Mouse (Mus musculus): ENCODE measurements around the gene Krcc1.

- TF ChIP-seq CTCF (IDR thresholded peaks at IDR 0.05; ENCODE audit: low read depth) (no peak), EP300 (IDR thresholded peaks at IDR 0.05; ENCODE audit: low read depth) (no peak)
These were observed 44.2 kb upstream of the Krcc1 start for GRCm38 (mm10) chr6:71227157-71227770.
